Mouse (Mus musculus) cortical plate, adult 2 months (tissue): Measurements from ENCODE around the gene Elp5.

Experiments
- CTCF ChIP-seq: fragments of 200-500 bp; IDR thresholded peaks from 2 replicates; pipeline ENCODE4 v1.5.1; 2011; ENCODE audit warnings: mild to moderate bottlenecking, control low read depth, low read length; ENCODE audit not compliant: insufficient read depth; ENCODE audit errors: extremely low read depth
- POLR2A ChIP-seq: fragments of 200-500 bp; IDR thresholded peaks from 2 replicates; pipeline ENCODE4 v1.6.1; 2011; ENCODE audit warnings: mild to moderate bottlenecking, low read length, control low read depth; ENCODE audit not compliant: insufficient read depth; ENCODE audit errors: extremely low read depth

DNA sequence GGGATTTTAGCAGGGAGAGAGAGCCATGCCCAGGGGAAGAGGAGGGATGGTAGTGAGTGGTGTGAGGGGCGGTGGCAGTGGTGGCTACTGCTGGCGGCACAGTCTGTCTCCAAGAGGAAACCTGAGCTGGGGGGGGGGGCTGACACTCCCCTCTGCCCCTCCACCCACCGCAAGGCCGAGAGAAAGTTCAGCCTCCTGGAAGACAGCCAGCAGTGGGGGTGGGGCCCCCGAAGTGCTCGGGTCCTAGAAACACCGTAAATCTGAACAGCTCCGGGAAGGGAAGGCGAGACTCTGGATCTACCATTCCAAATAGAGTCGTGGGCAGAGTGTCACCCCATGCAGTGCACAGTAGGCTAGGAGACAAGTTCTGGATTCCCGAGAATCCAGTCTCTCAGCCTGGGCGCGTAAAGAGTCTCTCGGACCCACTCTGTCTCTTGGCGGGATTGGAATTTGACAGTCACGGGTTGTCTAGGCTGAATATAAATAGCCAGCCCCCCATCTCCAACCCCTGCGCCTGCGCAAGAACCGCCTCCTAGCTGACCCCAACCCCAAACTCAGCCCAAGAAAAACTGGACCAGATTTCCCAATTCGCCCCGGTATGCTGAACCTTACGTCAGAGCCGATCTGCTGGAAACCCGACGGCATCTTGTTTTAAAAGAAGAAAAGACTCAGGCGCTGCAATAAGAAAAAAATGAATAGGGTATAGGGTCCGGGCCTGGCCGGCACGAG is 34.8 kb downstream of the Elp5 start:
- TF ChIP-seq POLR2A, result no peak
- TF ChIP-seq CTCF, result no peak
